Mouse (Mus musculus) heart, postnatal 10 days (tissue): ENCODE measurements around the gene Olfr76. TPM values are rescaled to one million over a fixed set of nuclear protein-coding genes. Genes with fewer than 3 reads are reported as not detected.
"Not testable (repeated sequence)": the region's sequence is repeated elsewhere in the genome, so short reads cannot be mapped to it uniquely, and the experiment has no call there.

Source experiments
- DNase-seq, 2 experiments: peaks; one replicate each; pipeline ENCODE4 v3.0.0; 2021
- intact Hi-C: fragments of 180-260 bp; cut with DNase I; formaldehyde crosslinking; loops from one replicate; pipeline ENCODE4 v1.15.1; 2025
- total RNA-seq, 2 experiments: library from RNA; stranded (reverse); gene quantifications; 2 replicates each; pipeline ENCODE4 v1.2.3; 2021

Olfr76 gene
- not detected for total RNA-seq

- no peak for DNase-seq
- intact Hi-C loops, result no loop called here
Measured at GRCm38 (mm10) chr19:12123103-12123502, at the start of gene Olfr76. Olfr76 (minus strand) TSS chr19:12123203.

- not testable (repeated sequence) for DNase-seq
- intact Hi-C loops, result loop anchor here (10.0 kb wide), 1 partner anchor 65 kb away; the partner anchor contains the start of gene Olfr1432
Measured at GRCm38 (mm10) chr19:12170062-12170599, 47.1 kb upstream of the Olfr76 start, which contains the start of gene Olfr1555-ps1. Olfr1555-ps1 (minus strand) TSS chr19:12170112.

DNA sequence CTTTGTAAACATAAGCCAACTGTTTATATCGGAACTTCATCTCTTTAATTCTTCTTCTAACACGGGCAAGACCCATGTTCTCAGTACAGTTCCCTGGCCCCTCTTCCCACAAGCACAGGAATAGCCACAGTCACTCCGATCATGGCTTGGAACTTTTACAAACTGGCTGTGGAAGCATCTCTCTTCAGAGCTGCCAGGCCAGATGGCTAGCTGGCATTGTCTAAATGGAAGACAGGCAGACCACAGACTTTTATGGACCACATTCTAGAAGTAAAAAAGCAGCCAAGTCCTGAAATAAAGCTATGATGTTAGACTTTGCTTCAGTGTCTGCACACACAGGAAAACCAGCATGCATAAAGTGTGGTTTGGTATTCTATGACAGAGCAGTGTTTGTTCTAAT, 22.4 kb upstream of the Olfr76 start:
- DNase-seq, result no peak
- intact Hi-C loops, result no loop called here

DNA sequence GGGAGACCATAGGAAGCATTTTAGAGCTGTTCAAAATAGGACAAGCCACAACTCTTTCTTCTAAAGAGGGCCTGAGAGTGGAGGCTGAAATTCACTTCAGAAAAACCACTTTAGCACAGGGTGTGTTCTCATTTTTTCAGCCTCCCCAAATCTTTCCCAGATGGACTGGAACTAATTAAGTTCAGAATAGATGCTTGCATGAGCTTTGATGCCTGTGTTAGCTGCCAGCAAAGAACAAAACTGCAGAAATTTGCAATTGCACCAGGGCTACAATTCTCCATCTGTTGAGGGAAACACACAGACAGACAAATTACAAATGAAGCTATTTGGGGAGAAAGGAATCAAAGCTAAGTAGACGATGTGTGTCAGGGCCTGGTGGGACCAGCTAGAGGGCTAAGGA, 20.4 kb upstream of the Olfr76 start:
- intact Hi-C loops, result no loop called here
- no peak for DNase-seq

- peak in 1 of 2 experiments; percentile 25 for DNase-seq
- intact Hi-C loops, result no loop called here
Measured at GRCm38 (mm10) chr19:12134289-12134688, 11.3 kb upstream of the Olfr76 start.

- no peak for DNase-seq
- intact Hi-C loops, result no loop called here
Measured at GRCm38 (mm10) chr19:12116464-12116863, 6.5 kb downstream of the Olfr76 start.

DNA sequence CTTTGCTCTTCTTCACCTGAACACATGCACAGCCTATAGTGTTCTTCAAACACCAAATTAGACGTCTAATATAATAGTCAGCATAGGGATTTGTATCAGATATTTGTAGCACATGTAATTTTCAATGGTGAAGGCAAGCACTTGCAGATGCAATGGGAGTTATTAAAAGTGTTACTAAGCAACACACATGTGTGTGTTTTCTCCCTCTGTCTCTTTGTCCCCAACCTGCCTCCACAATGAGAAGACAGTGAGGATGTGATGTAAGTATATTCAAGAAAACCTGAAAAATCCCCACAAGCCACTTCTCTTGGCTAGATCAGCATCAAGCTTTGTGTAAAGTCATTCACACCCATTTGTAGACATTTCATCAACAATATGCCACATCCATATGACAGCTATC, 7.2 kb downstream of the Olfr76 start, which contains the start of gene Olfr1428:
Olfr1428 (minus strand) TSS at position 101 of the 400 bp plus-strand sequence.
- no peak for DNase-seq
- intact Hi-C loops, result no loop called here

DNA sequence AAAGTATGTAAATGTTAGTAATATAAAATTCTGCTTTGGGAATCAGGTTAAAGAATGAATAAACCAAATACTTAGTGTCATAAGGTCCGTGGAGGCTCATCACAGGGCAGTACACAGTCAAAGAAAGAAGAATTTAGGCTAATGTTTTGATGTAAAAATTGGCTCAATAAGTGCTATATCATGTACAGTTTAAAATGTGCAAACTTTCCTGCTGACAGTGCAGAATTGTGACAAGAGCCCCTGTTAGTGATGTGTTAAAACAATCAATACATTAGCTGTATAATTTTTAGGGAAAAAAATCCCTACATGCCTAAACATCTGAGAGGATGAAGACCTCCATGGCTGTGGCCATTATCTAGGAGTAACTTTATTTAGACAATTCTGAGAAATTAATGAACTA, 9.2 kb downstream of the Olfr76 start:
- no peak for DNase-seq
- intact Hi-C loops, result no loop called here

DNA sequence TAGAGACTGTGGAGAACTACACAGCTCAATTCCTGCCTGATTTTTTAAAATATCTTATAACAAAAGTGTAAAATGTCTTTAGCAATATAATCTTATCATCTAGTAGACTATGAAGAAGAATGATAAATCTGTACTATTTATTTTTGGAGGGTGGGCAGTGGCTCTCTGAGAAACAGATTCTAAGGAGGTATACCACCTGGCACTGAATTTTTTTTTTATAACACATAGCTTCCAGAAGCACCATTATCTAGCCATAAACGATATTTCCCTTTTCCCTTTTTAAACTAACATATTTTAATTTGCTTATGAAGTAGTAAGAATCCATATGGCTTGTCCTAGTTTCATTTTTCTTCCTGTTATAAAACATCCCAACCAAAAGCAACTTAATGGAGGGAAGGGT, 18.5 kb downstream of the Olfr76 start:
- DNase-seq, result no peak
- intact Hi-C loops, result no loop called here

DNA sequence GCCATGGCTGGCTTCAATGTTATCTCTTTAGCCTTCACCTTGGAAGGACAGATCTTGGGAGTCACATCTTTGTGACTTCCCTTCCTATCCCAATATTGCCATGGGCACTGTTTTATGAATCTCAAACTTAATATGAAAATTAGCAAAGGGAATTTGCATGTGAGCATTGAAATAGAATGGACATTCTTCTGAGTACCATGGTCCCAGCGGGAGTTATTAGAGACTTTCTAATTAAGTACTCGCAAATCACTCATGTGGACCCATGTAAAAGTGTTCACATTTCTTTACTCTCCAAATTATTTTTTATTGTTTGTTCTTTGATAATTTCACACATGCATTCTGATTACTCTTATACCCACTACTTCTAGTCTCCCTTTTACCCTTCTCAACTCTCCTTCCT, 19.8 kb downstream of the Olfr76 start, which contains the start of gene Olfr1427:
Olfr1427 (minus strand) TSS at position 101 of the 400 bp plus-strand sequence.
- DNase-seq, result no peak
- intact Hi-C loops, result no loop called here

GRCm38 (mm10) chr19:12091913-12092312, 31.1 kb downstream of the Olfr76 start, which contains the start of gene Olfr1426:
Olfr1426 (minus strand) TSS chr19:12092013.
- intact Hi-C loops, result no loop called here
- DNase-seq, result no peak

- intact Hi-C loops, DNase-seq: not testable (repeated sequence)
Measured at GRCm38 (mm10) chr19:12077631-12078030, 45.4 kb downstream of the Olfr76 start, which contains the start of gene Olfr1425. Olfr1425 (minus strand) TSS chr19:12077731.

DNA sequence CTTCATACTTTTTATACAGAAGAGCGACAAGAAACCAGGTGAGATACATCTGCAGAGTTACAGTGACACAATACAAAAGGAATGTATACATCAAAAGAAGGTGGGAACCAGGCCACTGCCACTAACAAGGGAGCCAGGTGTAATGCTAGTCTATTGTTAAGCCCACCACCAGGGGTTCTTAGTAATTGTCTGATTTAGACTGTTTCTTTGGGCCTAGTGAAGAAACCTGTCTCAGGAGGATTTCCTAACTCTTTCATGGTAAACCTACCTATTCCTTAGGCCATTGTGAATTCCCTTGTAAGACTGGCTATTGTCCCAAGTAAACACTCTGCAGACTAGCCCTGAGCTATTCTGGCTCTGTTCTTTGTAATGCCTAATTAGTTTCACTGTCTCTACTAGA, 53.5 kb downstream of the Olfr76 start:
- intact Hi-C loops, DNase-seq: not testable (repeated sequence)

Other genes starting within 250 kb of the Olfr76 start
- not detected for gene Olfr1419, start 248.1 kb downstream of the Olfr76 start, total RNA-seq
- gene Olfr1420, start 236.6 kb downstream of the Olfr76 start, total RNA-seq, result not detected
- gene Patl1, start 210.8 kb downstream of the Olfr76 start, total RNA-seq, result 10 to 100 TPM; 33.2 to 33.8 TPM
- 10 to 100 TPM; 74.0 to 83.6 TPM for gene Osbp, start 157.3 kb downstream of the Olfr76 start, total RNA-seq
- not detected for gene Olfr1423, start 81.9 kb downstream of the Olfr76 start, total RNA-seq
- not detected for gene Olfr1424, start 60.5 kb downstream of the Olfr76 start, total RNA-seq
- gene Olfr1425, start 45.5 kb downstream of the Olfr76 start, total RNA-seq, result not detected
- not detected for gene Olfr1426, start 31.2 kb downstream of the Olfr76 start, total RNA-seq
- gene Olfr1427, start 19.9 kb downstream of the Olfr76 start, total RNA-seq, result not detected
- gene Olfr1428, start 7.3 kb downstream of the Olfr76 start, total RNA-seq, result not detected
- not detected for gene Olfr1555-ps1, start 46.9 kb upstream of the Olfr76 start, total RNA-seq
- not detected for gene Olfr1431, start 77.4 kb upstream of the Olfr76 start, total RNA-seq
- not detected for gene Olfr1432, start 109.4 kb upstream of the Olfr76 start, total RNA-seq
- gene Olfr262, start 118.5 kb upstream of the Olfr76 start, total RNA-seq, result not detected
- gene Olfr235, start 137.8 kb upstream of the Olfr76 start, total RNA-seq, result not detected
- not detected for gene Olfr1434, start 156.7 kb upstream of the Olfr76 start, total RNA-seq
- gene Olfr1436, start 175.9 kb upstream of the Olfr76 start, total RNA-seq, result not detected
- not detected for gene Olfr1437, start 201.9 kb upstream of the Olfr76 start, total RNA-seq
- gene Olfr1438-ps1, start 212.7 kb upstream of the Olfr76 start, total RNA-seq, result not detected